Mouse (Mus musculus): ENCODE data around the gene Mob4. TPM values are rescaled to one million over a fixed set of nuclear protein-coding genes. Genes with fewer than 3 reads are reported as not detected.
"Not testable (repeated sequence)": the region's sequence is repeated elsewhere in the genome, so short reads cannot be mapped to it uniquely, and the experiment has no call there.

Mob4 gene
- 10 to 100 TPM; 36.0 to 41.8 TPM for total RNA-seq (2021)
- long read RNA-seq, experiment 1, transcript Mob4-205 (8 exons, 2,840 nt), result major isoform, 46 of 52 reads
- long read RNA-seq, experiment 1, partial matches to known transcripts, result 1 of 52 reads
- long read RNA-seq, experiment 1, other reads (novel, unspliced or antisense), result 5 of 52 reads
- long read RNA-seq, experiment 2, transcript Mob4-205 (8 exons, 2,840 nt), result major isoform, 45 of 59 reads
- long read RNA-seq, experiment 2, partial matches to known transcripts, result 1 of 59 reads
- long read RNA-seq, experiment 2, other reads (novel, unspliced or antisense), result 10 of 59 reads

DNA sequence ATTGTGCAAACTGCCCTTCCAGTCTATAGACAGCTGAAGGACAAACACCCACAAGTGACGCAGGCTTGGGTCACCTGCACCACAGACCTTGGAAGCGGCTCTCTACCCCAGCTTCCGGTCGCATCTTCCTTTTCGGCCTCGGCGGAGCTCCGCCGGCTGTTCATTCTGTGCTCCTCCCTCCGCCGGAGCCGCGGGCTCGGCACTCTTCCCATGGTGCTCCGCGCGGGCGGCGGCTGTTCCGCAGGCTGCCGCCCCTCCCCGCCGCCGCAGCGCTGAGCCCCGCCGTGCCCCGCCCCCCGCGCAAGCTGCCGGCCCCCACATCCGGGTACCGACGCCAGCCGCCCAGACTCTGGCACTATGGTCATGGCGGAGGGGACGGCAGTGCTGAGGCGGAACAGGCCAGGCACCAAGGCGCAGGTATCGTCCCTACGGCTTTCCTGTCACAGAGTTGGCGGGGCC is at the start of gene Mob4:
TSS of gene Mob4 (plus strand) at position 289 of the 459 bp plus-strand sequence.
- intact Hi-C loops (cut with DNase I), result loop anchor here (2.0 to 10.0 kb wide), 2 partner anchors 42 to 1854 kb away; partner anchors contain the start of genes Hspd1 and Hspe1
- peak; percentile 92 for DNase-seq

GRCm38 (mm10) chr1:55082106-55082505 is 48.9 kb upstream of the Mob4 start:
- intact Hi-C loops (cut with DNase I), result no loop called here
- no peak for DNase-seq

GRCm38 (mm10) chr1:55085781-55086366 is 45.2 kb upstream of the Mob4 start:
- intact Hi-C loops (cut with DNase I), result loop anchor here (2.0 kb wide), 1 partner anchor 151 kb away; the partner anchor contains the start of gene Mars2
- DNase-seq, result no peak

DNA sequence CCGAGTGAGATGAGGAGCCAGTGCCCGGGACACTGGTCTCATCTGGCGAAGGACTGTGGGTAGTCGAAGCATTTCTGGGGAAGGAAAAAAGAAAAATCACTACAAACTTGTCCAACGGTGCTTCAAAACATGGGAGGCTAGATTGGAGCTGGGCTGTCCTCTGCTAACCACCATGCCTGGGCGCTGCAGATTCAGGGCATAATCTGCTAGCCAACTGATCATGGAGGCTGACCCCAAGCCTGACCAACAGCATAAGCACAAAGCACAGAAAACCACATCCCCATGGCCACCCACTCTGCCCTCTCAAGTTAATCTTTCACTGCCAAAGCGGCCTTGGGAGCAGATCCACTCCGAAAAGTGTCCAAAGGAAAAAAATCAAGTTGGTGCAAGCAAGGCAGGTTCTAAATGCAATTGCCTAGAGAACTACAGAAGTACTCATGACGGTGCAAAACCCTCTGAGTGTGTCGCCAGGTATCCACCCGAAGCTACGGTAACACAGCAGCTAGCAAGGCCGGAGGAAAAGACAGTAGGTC is 44.1 kb upstream of the Mob4 start:
- no peak for DNase-seq
- intact Hi-C loops (cut with DNase I), result loop anchor here (2.0 kb wide), 1 partner anchor 150 kb away; the partner anchor contains the start of gene Mars2

DNA sequence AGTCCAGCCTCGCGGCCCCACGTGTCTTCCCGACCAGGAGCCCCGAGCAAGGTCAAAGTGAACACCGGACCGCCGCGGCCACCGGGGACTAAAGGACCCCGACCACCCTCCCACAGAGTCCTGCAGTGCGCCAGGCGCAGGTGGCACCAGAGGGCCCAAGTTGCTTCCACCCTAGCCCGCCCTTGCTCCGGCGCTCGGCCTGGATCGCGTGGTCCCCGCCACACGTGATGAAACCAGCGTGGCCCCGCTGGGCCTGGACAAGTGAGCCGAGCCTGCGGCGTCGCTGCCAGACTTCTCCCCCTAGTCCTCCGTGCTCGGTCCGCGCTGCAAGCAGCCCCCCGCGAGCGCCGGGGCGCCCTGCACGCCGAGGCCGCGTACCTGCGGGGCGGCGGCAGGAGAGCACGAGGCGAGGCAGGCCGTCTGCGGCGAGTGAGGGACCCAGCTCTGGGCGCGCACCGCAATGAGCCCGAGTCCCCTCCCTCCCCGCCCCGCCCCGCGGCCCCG is 43.6 kb upstream of the Mob4 start:
- intact Hi-C loops (cut with DNase I), result loop anchor here (2.0 kb wide), 1 partner anchor 149 kb away; the partner anchor contains the start of gene Mars2
- DNase-seq, result peak in 1 of 2 experiments; percentile 45

DNA sequence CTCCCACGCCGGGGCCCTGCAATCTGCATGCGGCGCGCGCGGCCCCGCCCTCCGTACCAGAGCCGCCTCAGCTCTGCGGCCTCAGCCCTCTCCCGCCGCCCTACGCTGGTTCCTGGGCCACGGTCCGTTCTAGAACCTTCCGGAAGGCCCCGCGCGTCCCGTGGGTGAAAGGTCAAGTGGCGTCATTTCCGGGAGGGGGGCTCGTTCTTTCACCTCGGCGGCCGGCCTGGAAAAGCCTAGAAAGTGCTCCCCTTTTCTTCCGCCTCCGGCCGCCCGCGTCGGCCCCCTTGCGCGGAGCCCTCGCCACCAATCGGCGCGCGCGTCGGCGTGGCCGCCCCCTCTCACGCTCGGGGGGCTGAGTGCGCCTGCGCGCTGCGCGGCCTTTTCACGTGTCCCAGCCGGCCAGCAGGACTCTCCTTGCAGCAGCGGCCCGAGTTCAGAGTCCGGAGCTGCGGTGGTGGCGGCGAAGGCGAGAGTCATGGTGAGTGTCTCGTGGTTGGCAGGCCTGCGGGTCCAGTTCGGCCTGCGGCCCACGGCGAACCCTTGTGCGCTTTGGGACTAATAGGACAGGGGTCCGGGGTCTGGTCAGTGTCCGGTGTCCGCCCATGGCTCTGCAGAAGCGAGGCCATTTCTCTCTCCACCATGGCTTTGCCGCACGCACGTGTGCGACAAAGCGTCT is 43.0 kb upstream of the Mob4 start, which contains the start of the genes Hspe1 and Hspd1:
TSS of gene Hspe1 (plus strand) at position 201 of the 679 bp plus-strand sequence.
TSS of gene Hspd1 (minus strand) at position 312 of the 679 bp plus-strand sequence.
- intact Hi-C loops (cut with DNase I), result loop anchor here (2.0 kb wide), 2 partner anchors 43 to 149 kb away; partner anchors contain the start of genes Mars2 and Mob4
- DNase-seq, result peak; percentile 97 to 99

DNA sequence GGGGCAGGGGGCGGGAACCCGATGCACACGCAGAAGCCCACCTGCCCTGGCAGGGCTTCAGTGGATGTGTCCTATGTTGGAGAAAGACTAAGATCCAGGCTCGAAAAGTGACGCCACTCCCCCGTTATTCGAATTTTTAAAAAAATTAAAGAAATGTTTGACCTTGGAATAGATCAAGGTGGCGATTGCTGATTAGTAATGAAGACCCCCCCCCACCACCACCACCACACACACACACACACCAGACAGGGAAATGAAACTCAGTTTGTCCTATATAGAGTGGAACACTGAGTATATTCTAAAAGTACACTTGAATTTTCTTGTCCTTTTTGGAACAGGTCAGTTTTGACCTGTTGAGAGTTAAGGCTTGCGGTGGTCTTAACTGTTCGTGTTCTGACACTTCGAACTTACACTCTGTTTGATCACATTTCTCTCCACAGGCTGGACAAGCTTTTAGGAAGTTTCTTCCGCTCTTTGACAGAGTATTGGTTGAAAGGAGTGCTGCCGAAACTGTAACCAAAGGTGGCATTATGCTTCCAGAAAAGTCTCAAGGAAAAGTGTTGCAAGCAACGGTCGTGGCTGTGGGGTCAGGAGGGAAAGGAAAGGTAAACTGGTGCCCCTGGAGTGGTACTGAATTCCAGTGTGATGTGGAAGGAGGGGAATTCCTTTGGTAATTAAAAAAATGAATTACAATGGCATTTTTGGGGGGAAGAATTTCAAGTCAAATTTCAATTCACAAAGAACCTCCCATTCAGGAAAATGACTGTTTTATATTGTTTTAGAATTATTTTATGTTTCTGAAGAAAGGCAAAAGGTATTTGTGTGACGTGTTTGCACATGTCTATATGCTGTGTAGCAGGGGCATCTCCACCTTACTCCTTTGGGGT is 42.2 kb upstream of the Mob4 start:
- DNase-seq, result no peak
- intact Hi-C loops (cut with DNase I), result loop anchor here (2.0 kb wide), 1 partner anchor 42 kb away; the partner anchor contains the start of gene Mob4

- intact Hi-C loops (cut with DNase I), result loop anchor here (2.0 kb wide), 1 partner anchor 41 kb away; the partner anchor contains the start of gene Mob4
- DNase-seq, result no peak
These were observed 41.5 kb upstream of the Mob4 start for GRCm38 (mm10) chr1:55089498-55090064.

DNA sequence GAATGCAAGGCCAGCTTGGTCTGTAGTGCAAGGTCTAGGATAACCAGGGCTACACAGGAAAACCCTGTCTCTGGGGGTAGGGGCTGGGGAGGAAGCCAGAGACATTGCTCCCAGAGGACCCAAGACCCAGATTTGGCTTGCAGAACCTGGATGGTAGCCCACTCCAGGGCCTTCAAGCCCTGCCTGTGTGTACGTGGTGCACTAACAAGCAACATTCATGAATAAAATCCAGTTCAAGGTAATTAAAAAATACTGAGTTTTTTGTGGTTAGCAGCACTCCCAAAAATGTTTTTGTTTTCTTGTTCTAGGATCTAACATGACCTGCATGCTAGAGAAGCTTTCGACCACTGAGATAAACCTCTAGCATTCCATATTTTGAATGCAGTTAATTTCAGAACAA is 39.0 kb upstream of the Mob4 start:
- intact Hi-C loops (cut with DNase I), result no loop called here
- DNase-seq, result no peak

GRCm38 (mm10) chr1:55092469-55092868 is 38.6 kb upstream of the Mob4 start:
- DNase-seq, result no peak
- intact Hi-C loops (cut with DNase I), result no loop called here

DNA sequence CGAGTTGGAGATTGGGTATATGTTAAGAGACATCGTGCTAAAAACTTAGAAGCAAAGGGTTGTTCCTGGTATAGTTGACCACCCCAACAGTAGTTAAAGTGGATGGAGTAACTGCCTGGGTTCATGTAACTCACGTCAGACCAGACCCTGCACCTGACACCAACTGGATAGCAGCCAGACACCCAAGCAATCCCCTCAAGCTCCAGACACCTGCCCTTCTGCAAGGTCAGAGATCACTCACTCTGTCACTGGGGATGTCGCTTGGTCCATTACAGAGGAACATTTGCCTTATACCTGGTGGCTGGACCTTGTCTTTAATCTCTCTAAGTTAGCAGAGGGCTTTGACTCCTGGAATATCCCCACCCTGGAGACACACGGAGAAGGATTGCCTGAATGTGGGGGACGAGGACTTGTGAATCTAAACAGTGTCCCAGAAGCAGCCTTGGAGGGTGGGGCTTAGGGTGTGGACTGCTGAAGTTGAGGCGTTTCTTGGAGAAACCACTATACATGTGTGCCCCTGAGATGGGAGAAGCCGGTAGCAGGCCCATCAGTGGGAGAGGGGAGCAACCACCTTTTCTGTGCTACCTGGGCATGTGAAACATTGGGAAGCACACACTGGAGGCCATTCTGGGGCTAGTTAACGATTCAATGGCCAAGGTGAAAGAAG is 24.0 kb upstream of the Mob4 start:
- intact Hi-C loops (cut with DNase I), result no loop called here
- no peak for DNase-seq

DNA sequence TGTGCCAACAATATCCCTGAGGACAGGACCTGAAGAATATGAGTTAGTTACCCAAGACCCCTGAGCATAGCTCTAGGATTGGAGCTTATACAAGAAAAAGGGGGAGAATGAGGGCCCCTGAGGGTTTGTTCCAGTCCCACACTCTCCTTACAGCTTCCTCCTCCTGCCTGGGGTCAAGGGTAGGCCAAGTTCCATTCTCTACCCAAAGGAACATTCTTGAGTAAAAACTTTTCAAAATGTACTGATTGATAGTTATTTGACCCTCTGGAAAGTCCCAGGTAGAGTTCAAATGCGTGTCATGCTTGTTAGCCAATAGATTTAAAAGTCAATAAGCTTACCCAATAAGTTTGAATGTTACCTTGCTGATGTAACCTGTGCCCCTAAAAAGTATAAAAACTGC is 23.4 kb upstream of the Mob4 start:
- intact Hi-C loops (cut with DNase I), result no loop called here
- no peak for DNase-seq

GRCm38 (mm10) chr1:55108473-55108872 is 22.6 kb upstream of the Mob4 start:
- intact Hi-C loops (cut with DNase I), result no loop called here
- DNase-seq, result no peak

DNA sequence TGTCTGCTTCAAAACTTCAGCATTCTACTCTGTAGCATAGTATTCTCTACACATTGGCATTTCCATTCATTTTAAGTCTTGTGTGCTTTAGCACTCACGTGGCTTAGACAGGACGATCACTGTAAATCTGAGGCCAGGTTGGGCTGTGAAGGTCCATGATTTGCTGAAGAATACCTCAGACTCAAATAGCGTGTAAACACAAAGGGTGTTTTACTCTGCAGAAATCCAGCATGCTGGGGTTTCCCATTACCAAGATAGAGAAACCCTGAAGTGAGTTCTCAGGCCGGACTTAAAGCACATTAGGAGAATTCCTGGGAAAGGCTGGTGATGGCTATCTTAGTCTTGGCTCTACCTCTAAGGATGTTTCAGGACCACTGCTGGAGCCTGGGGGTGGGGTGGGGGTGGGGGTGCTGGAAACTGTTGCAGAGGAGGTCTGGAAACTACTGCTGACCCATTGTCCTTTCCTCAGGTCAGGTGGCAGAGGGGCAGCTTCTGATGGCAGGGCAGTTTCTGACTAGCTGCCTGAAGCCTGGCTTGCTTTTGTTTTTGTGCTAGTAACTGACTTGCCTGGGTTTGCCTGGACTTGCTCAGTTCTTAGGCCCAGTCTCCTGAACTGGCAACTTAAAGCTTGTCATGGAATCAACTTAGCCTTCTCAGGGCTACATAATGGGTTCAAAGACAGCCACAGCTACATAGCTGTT is 21.8 kb upstream of the Mob4 start:
- no peak for DNase-seq
- intact Hi-C loops (cut with DNase I), result no loop called here

DNA sequence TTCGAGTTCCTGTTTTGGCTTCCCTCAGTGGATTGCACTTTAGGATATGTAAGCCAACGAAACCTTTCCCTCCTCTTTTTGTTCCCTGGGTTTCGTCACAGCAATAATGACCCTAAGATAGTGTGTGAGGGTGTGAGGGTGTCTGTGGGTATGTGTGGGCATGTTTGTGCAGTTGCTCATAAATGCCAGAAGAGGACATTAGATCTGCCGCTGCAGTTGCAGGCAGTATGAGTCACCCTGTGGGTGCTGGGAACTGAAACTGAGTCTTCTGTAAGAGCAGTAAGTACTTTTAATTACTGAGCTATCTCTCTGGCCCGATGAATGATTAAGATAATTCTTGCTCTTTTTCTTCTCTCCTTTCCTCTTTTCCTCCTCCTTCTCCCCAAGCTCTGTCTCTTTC is 8.0 kb upstream of the Mob4 start:
- intact Hi-C loops (cut with DNase I), result no loop called here
- no peak for DNase-seq

DNA sequence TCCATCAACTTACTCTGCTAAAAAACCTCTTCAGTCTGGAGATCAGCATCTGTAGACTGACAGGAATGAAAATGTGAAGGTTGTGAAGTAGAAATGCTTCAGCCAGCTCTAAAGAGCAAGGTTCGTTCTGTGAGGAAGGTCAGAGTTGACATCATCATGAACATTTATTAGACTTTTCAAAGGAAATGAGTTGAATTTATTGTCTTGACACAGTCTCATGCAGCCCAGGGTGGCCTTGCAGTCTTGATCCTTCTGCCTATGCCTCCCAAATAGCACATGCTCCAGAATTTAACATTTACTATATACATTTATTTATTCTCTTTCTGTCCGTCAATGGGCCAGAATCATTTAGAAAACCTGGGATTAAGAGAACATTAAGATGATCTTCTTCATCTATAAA is 7.5 kb upstream of the Mob4 start:
- DNase-seq, result no peak

DNA sequence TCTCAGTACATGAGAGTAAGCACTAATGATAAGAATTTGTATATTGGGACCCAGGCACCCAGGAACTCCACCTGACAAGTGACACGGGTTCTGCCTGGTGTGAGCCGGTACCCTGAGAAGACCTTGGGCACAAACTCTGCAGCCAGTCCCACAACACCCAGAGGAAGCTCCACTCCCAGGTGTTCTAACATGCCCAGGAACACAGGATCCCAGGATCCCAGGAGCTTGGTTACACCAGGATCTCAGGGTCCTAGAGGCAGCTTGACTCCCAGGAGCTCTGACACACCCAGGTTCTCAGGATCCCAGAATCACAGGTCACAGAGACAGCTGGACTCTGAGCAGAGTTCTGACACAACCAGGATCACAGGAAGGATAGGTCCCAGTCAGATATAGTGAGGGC is 6.9 kb upstream of the Mob4 start:
- intact Hi-C loops (cut with DNase I); DNase-seq: not testable (repeated sequence)

More for the DNA sequence above, 7.5 kb upstream of the Mob4 start:
- intact Hi-C loops (cut with DNase I), result no loop called here

GRCm38 (mm10) chr1:55129716-55130115 is 1.3 kb upstream of the Mob4 start:
- no peak for DNase-seq
- intact Hi-C loops (cut with DNase I), result loop anchor here (2.0 to 10.0 kb wide), 2 partner anchors 41 to 1855 kb away; partner anchors contain the start of genes Hspd1 and Hspe1
